Mouse (Mus musculus): Measurements from ENCODE around the gene Ccdc158.

DNA sequence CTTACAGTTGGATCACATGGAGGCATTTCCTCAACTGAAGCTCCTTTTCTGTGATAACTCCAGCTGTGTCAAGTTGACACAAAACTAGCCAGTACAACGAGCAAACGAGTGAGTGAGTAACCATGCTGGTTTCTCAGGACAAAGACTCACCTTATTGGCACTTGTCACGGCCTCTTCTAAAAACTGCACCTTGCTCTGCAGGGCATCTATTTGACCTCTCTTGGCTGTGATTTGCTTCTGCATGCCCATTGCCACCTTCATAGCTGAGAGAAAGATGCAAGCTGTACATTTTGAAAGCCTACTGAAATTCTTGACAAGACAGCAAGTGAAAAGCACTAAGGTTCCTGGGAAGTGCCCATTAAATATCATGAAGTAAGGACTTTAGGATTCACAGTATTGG is 34.2 kb downstream of the Ccdc158 start:
- TF ChIP-seq CTCF (IDR thresholded peaks at IDR 0.05) (no peak), POLR2A (IDR thresholded peaks at IDR 0.05; ENCODE audit: insufficient read depth, low read depth, low read length) (no peak), EP300 (IDR thresholded peaks at IDR 0.05; ENCODE audit: insufficient read depth, low read depth, low read length) (no peak)

Data from heart, adult 2 months (tissue).